Mouse (Mus musculus): Measurements from ENCODE around the gene Ltn1. TPM values are rescaled to one million over a fixed set of nuclear protein-coding genes. Genes with fewer than 3 reads are reported as not detected.
A peak's percentile ranks its signal among the peaks of the same experiment; 100 is the strongest.

The Ltn1 gene
- total RNA-seq, 1 experiment = 21.8 TPM

DNA sequence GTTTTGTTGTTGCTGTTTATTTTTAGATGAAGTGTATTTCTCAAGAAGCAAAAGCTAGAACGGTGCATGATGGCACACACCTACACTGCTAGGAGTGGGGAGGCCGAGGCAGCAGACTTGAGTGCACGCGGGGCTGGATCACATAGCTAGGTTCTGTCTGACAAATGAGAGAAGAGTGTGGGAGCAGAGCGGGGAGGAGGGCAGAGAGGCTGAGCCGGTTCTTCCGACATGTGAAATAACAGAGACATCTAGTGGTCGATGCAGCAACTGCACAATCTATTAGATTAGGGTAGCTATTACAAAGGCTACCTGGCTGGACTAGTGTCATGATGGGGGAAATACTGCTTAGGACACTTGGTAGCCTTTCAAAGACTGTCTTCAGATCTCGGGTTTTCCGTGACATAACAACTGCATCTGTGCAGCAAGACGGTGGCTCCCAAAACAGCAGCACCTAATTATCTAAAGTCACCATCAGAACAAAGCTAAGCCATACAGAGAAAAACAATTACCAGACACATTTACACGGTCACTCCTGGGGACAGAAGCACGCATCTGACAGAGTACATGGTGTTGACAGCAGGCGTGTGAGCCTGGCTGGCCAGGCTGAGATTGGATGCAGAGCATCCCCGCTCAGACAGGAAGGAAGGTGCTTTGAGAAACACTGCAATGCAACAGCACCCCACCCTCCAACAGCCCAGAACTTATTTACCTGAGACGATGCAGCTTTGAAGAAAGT is 38.4 kb downstream of the Ltn1 start:
- Histone ChIP-seq H3K9me3 (ENCODE audit: control insufficient read depth, insufficient read depth, low read depth, low read length) (no peaks in the 10 kb centered on the region), H3K36me3 (ENCODE audit: control insufficient read depth, insufficient read depth, low read length, poor library complexity, severe bottlenecking) (peaks cover 20% of the 10 kb centered on the region), H3K4me1 (ENCODE audit: control insufficient read depth in 2 of 2, insufficient read depth in 2 of 2, low read length in 2 of 2, poor library complexity in 1 of 2) (no peaks in the 10 kb centered on the region), H3K4me3 (ENCODE audit: insufficient read depth in 1 of 2, low read depth in 1 of 2, low read length in 2 of 2, poor library complexity in 1 of 2, severe bottlenecking in 1 of 2) (no peak overlapping the region), H3K9ac (ENCODE audit: insufficient read depth, low read depth, low read length, poor library complexity, severe bottlenecking) (no peak overlapping the region), H3K27ac (ENCODE audit: insufficient read depth, low read depth, low read length, poor library complexity, severe bottlenecking) (no peak overlapping the region)
- in situ Hi-C loops (cut with MboI; ENCODE audit: low sequenced_read_pairs in 2 of 2, unreplicated experiment in 2 of 2) = no loop called here
- TF ChIP-seq MAFK (IDR thresholded peaks at IDR 0.05; ENCODE audit: insufficient read depth, low read depth, low read length) = no peak
- TF ChIP-seq ZC3H11A (IDR thresholded peaks at IDR 0.05; ENCODE audit: borderline replicate concordance, low read depth, low read length) = no peak
- no peak for TF ChIP-seq CHD2 (IDR thresholded peaks at IDR 0.05; ENCODE audit: low read depth, low read length)
- TF ChIP-seq ZNF384 (IDR thresholded peaks at IDR 0.05; ENCODE audit: low read depth, low read length) = no peak
- no peak for TF ChIP-seq HCFC1 (IDR thresholded peaks at IDR 0.05; ENCODE audit: borderline replicate concordance, insufficient read depth, low read length)
- peak; percentile 58 for DNase-seq (ENCODE audit: low read depth, low spot score)

DNA sequence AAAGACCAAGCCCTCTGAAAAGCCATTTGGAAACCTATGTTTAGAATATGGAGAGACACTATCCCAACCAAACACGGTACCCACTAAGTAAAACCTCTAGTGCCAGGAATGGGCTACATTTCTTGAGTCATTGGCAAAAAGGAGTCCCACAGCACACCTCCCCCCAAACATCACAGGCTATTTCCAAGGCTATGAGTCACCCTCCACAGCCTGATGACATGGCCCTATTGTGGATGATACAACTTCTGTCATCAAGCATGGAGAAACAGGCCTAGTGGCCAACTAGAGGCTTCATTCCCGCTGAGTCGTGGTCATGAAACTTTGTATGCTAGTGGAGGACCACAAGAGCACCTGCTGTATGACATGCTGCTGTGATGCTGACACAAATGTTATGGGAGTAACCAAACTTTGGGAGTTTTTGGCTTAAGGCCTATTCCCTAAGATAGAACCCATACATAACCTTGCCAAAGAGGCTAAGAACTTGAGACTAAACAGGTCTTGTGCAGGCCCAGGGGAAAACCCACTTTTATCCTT is 44.9 kb downstream of the Ltn1 start:
- no peak for DNase-seq (ENCODE audit: low read depth, low spot score)
- H3K9me3 ChIP-seq (ENCODE audit: control insufficient read depth, insufficient read depth, low read depth, low read length) = no peaks in the 10 kb centered on the region
- TF ChIP-seq HCFC1 (IDR thresholded peaks at IDR 0.05; ENCODE audit: borderline replicate concordance, insufficient read depth, low read length) = no peak
- no peak for TF ChIP-seq ZNF384 (IDR thresholded peaks at IDR 0.05; ENCODE audit: low read depth, low read length)
- TF ChIP-seq MAFK (IDR thresholded peaks at IDR 0.05; ENCODE audit: insufficient read depth, low read depth, low read length) = no peak
- TF ChIP-seq ZC3H11A (IDR thresholded peaks at IDR 0.05; ENCODE audit: borderline replicate concordance, low read depth, low read length) = no peak
- TF ChIP-seq CHD2 (IDR thresholded peaks at IDR 0.05; ENCODE audit: low read depth, low read length) = no peak
- H3K36me3 ChIP-seq (ENCODE audit: control insufficient read depth, insufficient read depth, low read length, poor library complexity, severe bottlenecking) = peaks cover 7% of the 10 kb centered on the region
- no peaks in the 10 kb centered on the region; a peak in 1 of 4 replicates for H3K4me1 ChIP-seq (ENCODE audit: control insufficient read depth in 2 of 2, insufficient read depth in 2 of 2, low read length in 2 of 2, poor library complexity in 1 of 2)
- H3K9ac ChIP-seq (ENCODE audit: insufficient read depth, low read depth, low read length, poor library complexity, severe bottlenecking) = no peak overlapping the region
- H3K4me3 ChIP-seq (ENCODE audit: insufficient read depth in 1 of 2, low read depth in 1 of 2, low read length in 2 of 2, poor library complexity in 1 of 2, severe bottlenecking in 1 of 2) = no peak overlapping the region
- in situ Hi-C loops (cut with MboI; ENCODE audit: low sequenced_read_pairs in 2 of 2, unreplicated experiment in 2 of 2) = no loop called here
- H3K27ac ChIP-seq (ENCODE audit: insufficient read depth, low read depth, low read length, poor library complexity, severe bottlenecking) = no peak overlapping the region

DNA sequence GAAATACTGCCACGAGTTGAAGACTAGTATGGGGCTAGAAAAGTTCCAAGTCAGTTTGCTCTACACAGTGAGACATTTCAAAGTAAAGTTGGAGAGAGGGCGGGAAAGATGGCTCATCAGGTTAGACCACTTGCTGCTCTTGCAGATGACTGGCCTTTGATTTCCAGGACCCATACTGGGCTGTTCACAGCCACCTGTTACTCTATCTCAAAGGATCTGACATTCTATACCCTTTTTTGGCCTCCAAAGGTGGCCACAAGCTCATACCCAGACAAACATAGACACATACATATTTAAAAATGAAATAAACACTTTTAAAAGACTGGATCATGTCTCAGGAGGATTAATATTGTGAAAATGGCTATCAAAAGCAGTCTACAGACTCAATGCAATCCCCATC is 48.0 kb downstream of the Ltn1 start:
- no peaks in the 10 kb centered on the region for H3K9me3 ChIP-seq (ENCODE audit: control insufficient read depth, insufficient read depth, low read depth, low read length)
- peaks cover 23% of the 10 kb centered on the region for H3K36me3 ChIP-seq (ENCODE audit: control insufficient read depth, insufficient read depth, low read length, poor library complexity, severe bottlenecking)
- TF ChIP-seq HCFC1 (IDR thresholded peaks at IDR 0.05; ENCODE audit: borderline replicate concordance, insufficient read depth, low read length) = no peak
- TF ChIP-seq ZNF384 (IDR thresholded peaks at IDR 0.05; ENCODE audit: low read depth, low read length) = no peak
- TF ChIP-seq CHD2 (IDR thresholded peaks at IDR 0.05; ENCODE audit: low read depth, low read length) = no peak
- TF ChIP-seq MAFK (IDR thresholded peaks at IDR 0.05; ENCODE audit: insufficient read depth, low read depth, low read length) = no peak
- no peak for TF ChIP-seq ZC3H11A (IDR thresholded peaks at IDR 0.05; ENCODE audit: borderline replicate concordance, low read depth, low read length)
- H3K27ac ChIP-seq (ENCODE audit: insufficient read depth, low read depth, low read length, poor library complexity, severe bottlenecking) = no peak overlapping the region
- DNase-seq (ENCODE audit: low read depth, low spot score) = no peak
- in situ Hi-C loops (cut with MboI; ENCODE audit: low sequenced_read_pairs in 2 of 2, unreplicated experiment in 2 of 2) = no loop called here
- no peak overlapping the region for H3K9ac ChIP-seq (ENCODE audit: insufficient read depth, low read depth, low read length, poor library complexity, severe bottlenecking)
- no peaks in the 10 kb centered on the region; a peak in 1 of 4 replicates for H3K4me1 ChIP-seq (ENCODE audit: control insufficient read depth in 2 of 2, insufficient read depth in 2 of 2, low read length in 2 of 2, poor library complexity in 1 of 2)
- H3K4me3 ChIP-seq (ENCODE audit: insufficient read depth in 1 of 2, low read depth in 1 of 2, low read length in 2 of 2, poor library complexity in 1 of 2, severe bottlenecking in 1 of 2) = no peak overlapping the region

DNA sequence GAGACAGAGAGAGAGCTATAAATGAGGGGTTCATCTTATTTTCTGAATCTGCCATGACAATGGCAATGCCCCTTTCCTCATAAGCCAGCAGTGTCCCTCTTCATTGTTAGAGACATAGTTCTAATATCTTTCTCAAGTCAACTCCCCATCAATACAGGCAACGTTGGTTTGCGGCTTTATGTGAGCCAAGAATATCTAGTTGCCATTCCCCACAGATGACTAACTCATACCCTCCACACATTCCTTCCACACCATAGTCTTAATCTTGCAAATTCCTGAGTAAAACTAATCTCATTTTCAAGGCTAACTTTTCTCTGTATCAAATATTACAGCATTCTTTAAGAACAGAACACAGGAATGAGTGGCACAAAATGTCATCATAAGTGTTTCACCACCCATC is 49.4 kb downstream of the Ltn1 start:
- no peak overlapping the region for H3K9ac ChIP-seq (ENCODE audit: insufficient read depth, low read depth, low read length, poor library complexity, severe bottlenecking)
- H3K9me3 ChIP-seq (ENCODE audit: control insufficient read depth, insufficient read depth, low read depth, low read length) = no peaks in the 10 kb centered on the region
- in situ Hi-C loops (cut with MboI; ENCODE audit: low sequenced_read_pairs in 2 of 2, unreplicated experiment in 2 of 2) = no loop called here
- H3K36me3 ChIP-seq (ENCODE audit: control insufficient read depth, insufficient read depth, low read length, poor library complexity, severe bottlenecking) = peaks cover 24% of the 10 kb centered on the region
- no peak overlapping the region for H3K27ac ChIP-seq (ENCODE audit: insufficient read depth, low read depth, low read length, poor library complexity, severe bottlenecking)
- H3K4me1 ChIP-seq (ENCODE audit: control insufficient read depth in 2 of 2, insufficient read depth in 2 of 2, low read length in 2 of 2, poor library complexity in 1 of 2) = no peaks in the 10 kb centered on the region; a peak in 1 of 4 replicates
- H3K4me3 ChIP-seq (ENCODE audit: insufficient read depth in 1 of 2, low read depth in 1 of 2, low read length in 2 of 2, poor library complexity in 1 of 2, severe bottlenecking in 1 of 2) = no peak overlapping the region
- TF ChIP-seq ZNF384 (IDR thresholded peaks at IDR 0.05; ENCODE audit: low read depth, low read length) (no peak), HCFC1 (IDR thresholded peaks at IDR 0.05; ENCODE audit: borderline replicate concordance, insufficient read depth, low read length) (no peak), MAFK (IDR thresholded peaks at IDR 0.05; ENCODE audit: insufficient read depth, low read depth, low read length) (no peak), ZC3H11A (IDR thresholded peaks at IDR 0.05; ENCODE audit: borderline replicate concordance, low read depth, low read length) (no peak), CHD2 (IDR thresholded peaks at IDR 0.05; ENCODE audit: low read depth, low read length) (no peak)
- no peak for DNase-seq (ENCODE audit: low read depth, low spot score)
